Mouse (Mus musculus): Measurements from ENCODE around the gene Rabl6.

DNA sequence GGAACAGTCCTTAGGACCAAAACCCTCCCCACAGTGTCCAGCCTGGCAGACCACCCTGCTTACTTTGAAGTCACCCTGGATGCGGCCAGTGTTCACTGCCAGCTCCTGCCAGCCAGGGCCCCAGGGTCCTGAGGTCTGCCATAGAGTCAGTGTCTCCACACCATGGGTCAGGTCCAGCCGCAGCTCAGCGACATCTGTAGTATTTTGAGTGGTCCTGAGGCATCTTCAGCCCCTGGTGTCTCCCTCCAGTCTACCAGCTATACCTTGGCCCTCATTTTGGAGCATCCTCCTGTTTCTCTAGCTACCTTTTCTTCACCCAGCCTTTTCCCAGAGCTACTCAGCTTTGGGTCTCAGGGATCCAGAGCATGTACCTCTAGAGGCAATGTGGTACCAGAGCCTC lies 39.0 kb downstream of the Rabl6 start:
- no peak for TF ChIP-seq CTCF (IDR thresholded peaks at IDR 0.05; ENCODE audit: control insufficient read depth, insufficient read depth, insufficient replicate concordance, low read depth, low read length)
- TF ChIP-seq POLR2A (IDR thresholded peaks at IDR 0.05; ENCODE audit: control insufficient read depth, low read depth, low read length) = no peak
